Mouse (Mus musculus): Measurements from ENCODE around the gene Hba-a2. TPM values are rescaled to one million over a fixed set of nuclear protein-coding genes. Genes with fewer than 3 reads are reported as not detected.

Gene Hba-a2
- total and polyA plus RNA-seq, 3 experiments, result 683 to 4,240 (median 1,500) TPM

GRCm38 (mm10) chr11:32256566-32256965 lies 39.7 kb upstream of the Hba-a2 start:
- ATAC-seq (ENCODE audit: extremely low read depth, insufficient number of reproducible peaks, low FRiP score, poor library complexity, severe bottlenecking), result no peak
- Histone ChIP-seq H3K27me3 (ENCODE audit: insufficient read depth, low read length) (no peaks in the 10 kb centered on the region), H3K4me3 (ENCODE audit: low read depth, low read length) (peak overlapping the region; percentile 14; the same call in 1 of the 2 replicates)

GRCm38 (mm10) chr11:32262674-32263415 lies 33.4 kb upstream of the Hba-a2 start:
- Histone ChIP-seq H3K4me3 (ENCODE audit: low read depth, low read length) (no peak overlapping the region), H3K4me1 (ENCODE audit: insufficient read depth, low read depth, low read length) (peaks cover 64% of the 10 kb centered on the region), H3K9me3 (replicated peaks) (no peaks in the 10 kb centered on the region), H3K27me3 (ENCODE audit: insufficient read depth, low read length) (no peaks in the 10 kb centered on the region), H3K36me3 (replicated peaks) (peaks cover 64% of the 10 kb centered on the region)
- no peak for DNase-seq (ENCODE audit: low spot score)
- TF ChIP-seq TAL1 (conservative IDR thresholded peaks at IDR 0.05; ENCODE audit: low read depth, low read length) (no peak), GATA2 (IDR thresholded peaks at IDR 0.05; ENCODE audit: borderline replicate concordance, low read depth, low read length) (no peak)
- no peak for ATAC-seq (ENCODE audit: extremely low read depth, insufficient number of reproducible peaks, low FRiP score, poor library complexity, severe bottlenecking)

More at GRCm38 (mm10) chr11:32256566-32256965, 39.7 kb upstream of the Hba-a2 start:
- TF ChIP-seq CTCF (IDR thresholded peaks at IDR 0.05; ENCODE audit: low read depth, low read length) (no peak), GATA1 (IDR thresholded peaks at IDR 0.05; ENCODE audit: borderline replicate concordance, low read length) (no peak), POLR2AphosphoS5 (IDR thresholded peaks at IDR 0.05; ENCODE audit: insufficient replicate concordance, low read depth, low read length) (no peak), TAL1 (conservative IDR thresholded peaks at IDR 0.05; ENCODE audit: low read depth, low read length) (no peak), GATA2 (IDR thresholded peaks at IDR 0.05; ENCODE audit: borderline replicate concordance, low read depth, low read length) (no peak)
- Histone ChIP-seq H3K4me1 (ENCODE audit: insufficient read depth, low read depth, low read length) (peaks cover 77% of the 10 kb centered on the region), H3K36me3 (replicated peaks) (peaks cover 88% of the 10 kb centered on the region), H3K9me3 (replicated peaks) (no peaks in the 10 kb centered on the region)
- DNase-seq (ENCODE audit: low spot score), result no peak

- ATAC-seq (ENCODE audit: extremely low read depth, insufficient number of reproducible peaks, low FRiP score, poor library complexity, severe bottlenecking) (peak; percentile 77), DNase-seq (ENCODE audit: low spot score) (peak; percentile 57)
- Histone ChIP-seq H3K4me1 (ENCODE audit: insufficient read depth, low read depth, low read length) (peaks cover 73% of the 10 kb centered on the region), H3K36me3 (replicated peaks) (peaks cover 47% of the 10 kb centered on the region), H3K9me3 (replicated peaks) (no peaks in the 10 kb centered on the region), H3K27me3 (ENCODE audit: insufficient read depth, low read length) (no peaks in the 10 kb centered on the region), H3K4me3 (ENCODE audit: low read depth, low read length) (no peak overlapping the region)
- no peak for TF ChIP-seq GATA1 (IDR thresholded peaks at IDR 0.05; ENCODE audit: borderline replicate concordance, low read length)
- peak; percentile 95 for TF ChIP-seq TAL1 (conservative IDR thresholded peaks at IDR 0.05; ENCODE audit: low read depth, low read length)
Observed at GRCm38 (mm10) chr11:32265117-32265738, 31.1 kb upstream of the Hba-a2 start.

DNA sequence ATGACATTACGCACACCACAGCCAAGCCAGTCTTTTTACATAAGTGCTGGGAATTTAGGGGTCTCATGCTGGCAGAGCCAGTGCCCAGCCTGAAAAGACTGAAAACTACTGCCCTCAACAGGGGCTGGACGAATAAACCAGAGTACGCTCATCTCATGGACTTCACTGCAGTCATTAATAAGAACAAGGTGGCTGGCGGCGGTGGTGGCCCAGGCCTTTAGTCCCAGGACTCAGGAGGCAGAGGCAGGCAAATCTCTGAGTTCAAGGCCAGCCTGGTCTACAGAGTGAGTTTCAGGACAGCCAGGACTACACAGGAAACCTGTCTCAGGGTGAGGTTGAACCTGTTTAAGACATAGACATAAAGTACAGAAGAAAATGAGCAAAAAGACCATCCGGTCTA lies 30.1 kb upstream of the Hba-a2 start:
- DNase-seq (ENCODE audit: low spot score), result no peak
- TF ChIP-seq GATA1 (IDR thresholded peaks at IDR 0.05; ENCODE audit: borderline replicate concordance, low read length), result no peak
- no peak for TF ChIP-seq GATA2 (IDR thresholded peaks at IDR 0.05; ENCODE audit: borderline replicate concordance, low read depth, low read length)
- TF ChIP-seq TAL1 (conservative IDR thresholded peaks at IDR 0.05; ENCODE audit: low read depth, low read length), result no peak
- TF ChIP-seq CTCF (IDR thresholded peaks at IDR 0.05; ENCODE audit: low read depth, low read length), result no peak
- no peak for TF ChIP-seq POLR2AphosphoS5 (IDR thresholded peaks at IDR 0.05; ENCODE audit: insufficient replicate concordance, low read depth, low read length)
- Histone ChIP-seq H3K4me1 (ENCODE audit: insufficient read depth, low read depth, low read length) (peaks cover 75% of the 10 kb centered on the region), H3K36me3 (replicated peaks) (peaks cover 37% of the 10 kb centered on the region), H3K9me3 (replicated peaks) (no peaks in the 10 kb centered on the region), H3K4me3 (ENCODE audit: low read depth, low read length) (peak overlapping the region; percentile 56; the same call in 1 of the 2 replicates), H3K27me3 (ENCODE audit: insufficient read depth, low read length) (no peaks in the 10 kb centered on the region)
- no peak for ATAC-seq (ENCODE audit: extremely low read depth, insufficient number of reproducible peaks, low FRiP score, poor library complexity, severe bottlenecking)

- Histone ChIP-seq H3K4me3 (ENCODE audit: low read depth, low read length) (peak overlapping the region; percentile 84), H3K27me3 (ENCODE audit: insufficient read depth, low read length) (no peaks in the 10 kb centered on the region), H3K36me3 (replicated peaks) (peaks cover 32% of the 10 kb centered on the region), H3K9me3 (replicated peaks) (no peaks in the 10 kb centered on the region), H3K4me1 (ENCODE audit: insufficient read depth, low read depth, low read length) (peaks cover 80% of the 10 kb centered on the region)
- DNase-seq (ENCODE audit: low spot score), result no peak
- no peak for ATAC-seq (ENCODE audit: extremely low read depth, insufficient number of reproducible peaks, low FRiP score, poor library complexity, severe bottlenecking)
- no peak for TF ChIP-seq GATA2 (IDR thresholded peaks at IDR 0.05; ENCODE audit: borderline replicate concordance, low read depth, low read length)
- no peak for TF ChIP-seq CTCF (IDR thresholded peaks at IDR 0.05; ENCODE audit: low read depth, low read length)
- no peak for TF ChIP-seq TAL1 (conservative IDR thresholded peaks at IDR 0.05; ENCODE audit: low read depth, low read length)
- no peak for TF ChIP-seq POLR2AphosphoS5 (IDR thresholded peaks at IDR 0.05; ENCODE audit: insufficient replicate concordance, low read depth, low read length)
- TF ChIP-seq GATA1 (IDR thresholded peaks at IDR 0.05; ENCODE audit: borderline replicate concordance, low read length), result no peak
Observed at GRCm38 (mm10) chr11:32266776-32267175, 29.5 kb upstream of the Hba-a2 start.

- DNase-seq (ENCODE audit: low spot score) (peak; percentile 85), ATAC-seq (ENCODE audit: extremely low read depth, insufficient number of reproducible peaks, low FRiP score, poor library complexity, severe bottlenecking) (no peak)
- Histone ChIP-seq H3K36me3 (replicated peaks) (peaks cover 27% of the 10 kb centered on the region), H3K27me3 (ENCODE audit: insufficient read depth, low read length) (no peaks in the 10 kb centered on the region), H3K4me1 (ENCODE audit: insufficient read depth, low read depth, low read length) (peaks cover 77% of the 10 kb centered on the region), H3K9me3 (replicated peaks) (no peaks in the 10 kb centered on the region), H3K4me3 (ENCODE audit: low read depth, low read length) (peak within 1 kb of the TSS; percentile 84)
- TF ChIP-seq CTCF (IDR thresholded peaks at IDR 0.05; ENCODE audit: low read depth, low read length), result no peak
- TF ChIP-seq TAL1 (conservative IDR thresholded peaks at IDR 0.05; ENCODE audit: low read depth, low read length), result no peak
- TF ChIP-seq POLR2AphosphoS5 (IDR thresholded peaks at IDR 0.05; ENCODE audit: insufficient replicate concordance, low read depth, low read length), result no peak
- TF ChIP-seq GATA2 (IDR thresholded peaks at IDR 0.05; ENCODE audit: borderline replicate concordance, low read depth, low read length), result no peak
- no peak for TF ChIP-seq GATA1 (IDR thresholded peaks at IDR 0.05; ENCODE audit: borderline replicate concordance, low read length)
Observed at GRCm38 (mm10) chr11:32267188-32267884, 29.0 kb upstream of the Hba-a2 start, which contains the start of gene Nprl3. Gene Nprl3, minus strand, starts transcription at chr11:32267707.
